Mouse (Mus musculus): Measurements from ENCODE around the gene Hnrnph1. TPM values are rescaled to one million over a fixed set of nuclear protein-coding genes. Genes with fewer than 3 reads are reported as not detected.
A peak's percentile ranks its signal among the peaks of the same experiment; 100 is the strongest.

Gene Hnrnph1
- 226 and 241 TPM in 2 replicates for polyA plus RNA-seq (2014; fragmentation: Nextera tagmentation; extraction: Ambion mirVana)

DNA sequence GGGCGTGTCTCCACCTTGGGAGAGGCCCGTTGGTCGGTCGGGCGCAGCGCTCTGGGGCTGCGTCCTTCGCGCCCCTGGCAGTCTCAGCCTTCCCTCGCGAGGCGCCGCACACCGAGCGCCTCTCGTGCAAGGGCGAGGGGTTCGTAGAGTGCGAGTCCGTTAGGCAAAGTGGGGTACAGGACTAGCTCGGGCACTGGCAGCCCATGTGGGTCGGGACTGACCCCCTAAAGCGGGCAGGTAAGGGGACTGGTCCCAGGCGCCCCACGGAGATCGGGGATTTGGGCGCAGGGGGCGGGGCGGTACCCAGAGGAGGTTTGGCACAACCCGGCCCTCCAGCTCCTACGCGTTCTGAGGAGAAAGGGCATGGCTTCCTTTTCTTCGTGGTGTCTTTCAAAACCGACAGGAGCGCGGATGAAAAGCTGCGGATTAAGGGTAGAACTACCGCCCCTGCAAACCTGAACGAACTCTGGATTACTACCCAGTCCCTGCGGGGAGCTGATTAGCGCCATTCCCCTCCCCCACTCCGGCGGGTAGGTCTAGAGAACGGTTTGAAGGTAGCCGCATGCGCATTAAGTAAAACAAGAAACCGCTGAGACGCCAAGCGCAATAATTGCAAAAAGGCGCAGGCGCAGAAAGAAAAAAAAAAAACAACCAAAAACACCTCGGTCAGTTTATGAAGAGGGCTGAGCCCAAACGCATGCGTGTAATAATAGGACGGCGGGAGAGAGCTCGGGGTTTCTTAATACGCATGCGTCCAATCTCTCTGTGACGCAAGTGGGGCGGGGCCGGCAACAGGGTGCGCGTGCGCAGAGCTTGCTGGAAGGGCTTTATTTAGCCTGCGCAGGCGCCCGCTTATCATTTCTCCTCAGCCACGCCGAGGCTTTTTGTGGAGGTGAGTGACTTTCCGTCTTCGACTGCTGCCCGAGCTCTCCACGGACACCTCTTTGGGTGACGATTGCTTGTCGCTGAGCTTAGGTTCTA lies at the start of gene Hnrnph1:
TSS of gene Hnrnph1 (plus strand) at position 80 of the 981 bp plus-strand sequence.
- Histone ChIP-seq H3K4me3 (ENCODE audit: control insufficient read depth in 1 of 2, insufficient read depth in 1 of 2, low read depth in 1 of 2, low read length in 2 of 2) (peak within 1 kb of the TSS; percentile 80 to 98), H3K9ac (ENCODE audit: low read length) (peak within 1 kb of the TSS; percentile 100), H3K9me3 (ENCODE audit: control insufficient read depth, low read length) (no peaks in the 10 kb centered on the region), H3K4me2 (ENCODE audit: low read length) (peak within 1 kb of the TSS; percentile 92), H3K27ac (replicated peaks in 1 of 2; ENCODE audit: control insufficient read depth in 1 of 2, insufficient read depth in 1 of 2, low read depth in 2 of 2, low read length in 2 of 2) (peak within 1 kb of the TSS; percentile 99 to 100), H3K27me3 (ENCODE audit: control insufficient read depth, insufficient read depth, low read length) (no peaks in the 10 kb centered on the region), H3K4me1 (ENCODE audit: control insufficient read depth in 2 of 2, insufficient read depth in 2 of 2, low read length in 2 of 2) (peaks cover 4 to 22% of the 10 kb centered on the region in 2 experiments), H3K36me3 (ENCODE audit: control insufficient read depth, insufficient read depth, low read length) (peaks cover 32% of the 10 kb centered on the region)
- under 1% methylated on average over 76 of the region's 76 CpGs for WGBS
- peak; percentile 89 for ATAC-seq (ENCODE audit: insufficient number of reproducible peaks, insufficient read depth, low FRiP score, low read depth)

GRCm38 (mm10) chr11:50328075-50328625 lies 48.6 kb upstream of the Hnrnph1 start:
- ATAC-seq (ENCODE audit: insufficient number of reproducible peaks, insufficient read depth, low FRiP score, low read depth) = no peak
- Histone ChIP-seq H3K4me2 (ENCODE audit: low read length) (no peak overlapping the region), H3K9me3 (ENCODE audit: control insufficient read depth, low read length) (no peaks in the 10 kb centered on the region), H3K27ac (replicated peaks in 1 of 2; ENCODE audit: control insufficient read depth in 1 of 2, insufficient read depth in 1 of 2, low read depth in 2 of 2, low read length in 2 of 2) (no peak overlapping the region), H3K4me3 (ENCODE audit: control insufficient read depth in 1 of 2, insufficient read depth in 1 of 2, low read depth in 1 of 2, low read length in 2 of 2) (no peak overlapping the region), H3K36me3 (ENCODE audit: control insufficient read depth, insufficient read depth, low read length) (no peaks in the 10 kb centered on the region), H3K9ac (ENCODE audit: low read length) (no peak overlapping the region), H3K27me3 (ENCODE audit: control insufficient read depth, insufficient read depth, low read length) (no peaks in the 10 kb centered on the region), H3K4me1 (ENCODE audit: control insufficient read depth in 2 of 2, insufficient read depth in 2 of 2, low read length in 2 of 2) (peaks cover 0 to 19% of the 10 kb centered on the region in 2 experiments; a peak in 3 of 4 replicates)
- 82% methylated on average over 3 of the region's 3 CpGs for WGBS

- no peak overlapping the region for H3K9ac ChIP-seq (ENCODE audit: low read length)
- H3K4me2 ChIP-seq (ENCODE audit: low read length) = no peak overlapping the region
- H3K36me3 ChIP-seq (ENCODE audit: control insufficient read depth, insufficient read depth, low read length) = no peaks in the 10 kb centered on the region
- no peaks in the 10 kb centered on the region for H3K9me3 ChIP-seq (ENCODE audit: control insufficient read depth, low read length)
- 100% methylated on average over 1 of the region's 1 CpGs for WGBS
- H3K4me1 ChIP-seq (ENCODE audit: control insufficient read depth in 2 of 2, insufficient read depth in 2 of 2, low read length in 2 of 2) = peaks cover 0 to 8% of the 10 kb centered on the region in 2 experiments; a peak in 2 of 4 replicates
- no peak overlapping the region for H3K27ac ChIP-seq (replicated peaks in 1 of 2; ENCODE audit: control insufficient read depth in 1 of 2, insufficient read depth in 1 of 2, low read depth in 2 of 2, low read length in 2 of 2)
- H3K27me3 ChIP-seq (ENCODE audit: control insufficient read depth, insufficient read depth, low read length) = no peaks in the 10 kb centered on the region
- no peak for ATAC-seq (ENCODE audit: insufficient number of reproducible peaks, insufficient read depth, low FRiP score, low read depth)
- no peak overlapping the region for H3K4me3 ChIP-seq (ENCODE audit: control insufficient read depth in 1 of 2, insufficient read depth in 1 of 2, low read depth in 1 of 2, low read length in 2 of 2)
These were observed 47.4 kb upstream of the Hnrnph1 start for GRCm38 (mm10) chr11:50329378-50329777.

DNA sequence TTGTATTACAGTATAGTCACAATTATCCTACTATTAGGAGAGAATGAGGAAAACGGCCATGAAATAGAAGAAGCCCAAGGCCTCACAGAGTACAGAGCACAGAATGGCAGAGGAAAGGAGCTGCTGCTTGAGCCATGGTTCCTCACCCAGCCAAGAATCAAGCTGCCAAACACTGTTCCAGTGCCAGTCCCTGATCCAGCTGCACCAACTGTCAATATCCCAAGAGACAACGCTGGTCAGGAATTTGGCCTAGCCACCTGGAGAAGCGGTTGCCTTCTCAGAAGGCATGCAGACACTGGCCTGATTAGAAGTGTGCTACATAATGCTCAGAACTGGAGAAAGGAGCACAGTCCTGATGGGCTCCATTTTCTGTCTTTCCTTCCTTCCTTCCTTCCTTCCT lies 43.6 kb upstream of the Hnrnph1 start:
- WGBS = 78% methylated on average over 3 of the region's 3 CpGs
- Histone ChIP-seq H3K9ac (ENCODE audit: low read length) (no peak overlapping the region), H3K27ac (replicated peaks in 1 of 2; ENCODE audit: control insufficient read depth in 1 of 2, insufficient read depth in 1 of 2, low read depth in 2 of 2, low read length in 2 of 2) (no peak overlapping the region)

GRCm38 (mm10) chr11:50336126-50336525 lies 40.7 kb upstream of the Hnrnph1 start:
- H3K36me3 ChIP-seq (ENCODE audit: control insufficient read depth, insufficient read depth, low read length) = no peaks in the 10 kb centered on the region
- peaks cover 0 to 2% of the 10 kb centered on the region in 2 experiments; a peak in 1 of 4 replicates for H3K4me1 ChIP-seq (ENCODE audit: control insufficient read depth in 2 of 2, insufficient read depth in 2 of 2, low read length in 2 of 2)
- H3K9ac ChIP-seq (ENCODE audit: low read length) = no peak overlapping the region
- WGBS = 50% methylated on average over 1 of the region's 1 CpGs
- no peak overlapping the region for H3K4me2 ChIP-seq (ENCODE audit: low read length)
- no peaks in the 10 kb centered on the region for H3K9me3 ChIP-seq (ENCODE audit: control insufficient read depth, low read length)
- H3K27me3 ChIP-seq (ENCODE audit: control insufficient read depth, insufficient read depth, low read length) = no peaks in the 10 kb centered on the region
- H3K27ac ChIP-seq (replicated peaks in 1 of 2; ENCODE audit: control insufficient read depth in 1 of 2, insufficient read depth in 1 of 2, low read depth in 2 of 2, low read length in 2 of 2) = no peak overlapping the region
- ATAC-seq (ENCODE audit: insufficient number of reproducible peaks, insufficient read depth, low FRiP score, low read depth) = no peak
- H3K4me3 ChIP-seq (ENCODE audit: control insufficient read depth in 1 of 2, insufficient read depth in 1 of 2, low read depth in 1 of 2, low read length in 2 of 2) = no peak overlapping the region

More for the DNA sequence above, 43.6 kb upstream of the Hnrnph1 start:
- Histone ChIP-seq H3K9me3 (ENCODE audit: control insufficient read depth, low read length) (no peaks in the 10 kb centered on the region), H3K4me1 (ENCODE audit: control insufficient read depth in 2 of 2, insufficient read depth in 2 of 2, low read length in 2 of 2) (peaks cover 0 to 2% of the 10 kb centered on the region in 2 experiments; a peak in 1 of 4 replicates), H3K27me3 (ENCODE audit: control insufficient read depth, insufficient read depth, low read length) (no peaks in the 10 kb centered on the region), H3K36me3 (ENCODE audit: control insufficient read depth, insufficient read depth, low read length) (no peaks in the 10 kb centered on the region), H3K4me3 (ENCODE audit: control insufficient read depth in 1 of 2, insufficient read depth in 1 of 2, low read depth in 1 of 2, low read length in 2 of 2) (no peak overlapping the region), H3K4me2 (ENCODE audit: low read length) (no peak overlapping the region)
- ATAC-seq (ENCODE audit: insufficient number of reproducible peaks, insufficient read depth, low FRiP score, low read depth) = no peak

DNA sequence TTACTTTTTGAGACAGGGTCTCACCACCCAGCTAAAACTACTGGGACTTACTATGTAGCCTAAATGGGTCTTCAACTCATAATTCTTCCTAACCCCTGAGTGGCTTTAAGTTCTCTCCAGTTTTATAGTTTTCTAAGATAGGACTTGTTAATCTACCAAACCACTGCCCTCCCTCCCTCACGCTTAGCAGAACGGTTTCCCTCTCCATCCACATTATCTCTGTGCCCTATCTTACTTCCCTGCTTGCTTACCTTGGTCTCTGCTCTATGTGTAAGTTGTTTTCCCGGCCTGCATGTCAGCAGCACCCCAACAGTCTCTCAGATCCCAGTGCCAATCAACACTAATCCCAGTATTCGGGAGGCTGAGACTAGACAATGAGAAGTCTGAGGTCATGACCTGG lies 39.9 kb upstream of the Hnrnph1 start:
- Histone ChIP-seq H3K27me3 (ENCODE audit: control insufficient read depth, insufficient read depth, low read length) (no peaks in the 10 kb centered on the region), H3K9me3 (ENCODE audit: control insufficient read depth, low read length) (no peaks in the 10 kb centered on the region), H3K36me3 (ENCODE audit: control insufficient read depth, insufficient read depth, low read length) (no peaks in the 10 kb centered on the region), H3K9ac (ENCODE audit: low read length) (no peak overlapping the region), H3K27ac (replicated peaks in 1 of 2; ENCODE audit: control insufficient read depth in 1 of 2, insufficient read depth in 1 of 2, low read depth in 2 of 2, low read length in 2 of 2) (no peak overlapping the region), H3K4me2 (ENCODE audit: low read length) (no peak overlapping the region), H3K4me3 (ENCODE audit: control insufficient read depth in 1 of 2, insufficient read depth in 1 of 2, low read depth in 1 of 2, low read length in 2 of 2) (no peak overlapping the region), H3K4me1 (ENCODE audit: control insufficient read depth in 2 of 2, insufficient read depth in 2 of 2, low read length in 2 of 2) (peaks cover 0 to 2% of the 10 kb centered on the region in 2 experiments; a peak in 1 of 4 replicates)
- WGBS = 57% methylated on average over 4 of the region's 4 CpGs
- no peak for ATAC-seq (ENCODE audit: insufficient number of reproducible peaks, insufficient read depth, low FRiP score, low read depth)

GRCm38 (mm10) chr11:50345486-50345885 lies 31.3 kb upstream of the Hnrnph1 start:
- 78% methylated on average over 4 of the region's 4 CpGs for WGBS
- H3K4me3 ChIP-seq (ENCODE audit: control insufficient read depth in 1 of 2, insufficient read depth in 1 of 2, low read depth in 1 of 2, low read length in 2 of 2) = no peak overlapping the region

More at GRCm38 (mm10) chr11:50345486-50345885, 31.3 kb upstream of the Hnrnph1 start:
- no peak overlapping the region for H3K27ac ChIP-seq (replicated peaks in 1 of 2; ENCODE audit: control insufficient read depth in 1 of 2, insufficient read depth in 1 of 2, low read depth in 2 of 2, low read length in 2 of 2)
- no peak for ATAC-seq (ENCODE audit: insufficient number of reproducible peaks, insufficient read depth, low FRiP score, low read depth)
- H3K36me3 ChIP-seq (ENCODE audit: control insufficient read depth, insufficient read depth, low read length) = no peaks in the 10 kb centered on the region
- no peaks in the 10 kb centered on the region for H3K27me3 ChIP-seq (ENCODE audit: control insufficient read depth, insufficient read depth, low read length)
- H3K4me2 ChIP-seq (ENCODE audit: low read length) = no peak overlapping the region
- H3K9ac ChIP-seq (ENCODE audit: low read length) = no peak overlapping the region
- H3K4me1 ChIP-seq (ENCODE audit: control insufficient read depth in 2 of 2, insufficient read depth in 2 of 2, low read length in 2 of 2) = no peaks in the 10 kb centered on the region
- H3K9me3 ChIP-seq (ENCODE audit: control insufficient read depth, low read length) = no peaks in the 10 kb centered on the region
